Mouse (Mus musculus) olfactory bulb, adult 2 months (tissue): ENCODE measurements around the gene Olfr1138. TPM values are rescaled to one million over a fixed set of nuclear protein-coding genes. Genes with fewer than 3 reads are reported as not detected.

Experiments used
- H3K27ac ChIP-seq: fragments of 200-500 bp; 2 replicates; pipeline ENCODE4 v1.5.1; 2012; ENCODE audit warnings: low read depth, low read length; ENCODE audit not compliant: insufficient read depth
- H3K4me1 ChIP-seq: fragments of 200-500 bp; 2 replicates; pipeline ENCODE4 v1.6.1; 2012; ENCODE audit warnings: low read length; ENCODE audit not compliant: control insufficient read depth, insufficient read depth
- H3K4me3 ChIP-seq: fragments of 200-500 bp; 2 replicates; pipeline ENCODE4 v1.5.1; 2012; ENCODE audit warnings: mild to moderate bottlenecking, low read depth, low read length, moderate library complexity; ENCODE audit not compliant: insufficient read depth
- CTCF ChIP-seq: fragments of 200-500 bp; IDR thresholded peaks from 2 replicates; pipeline ENCODE4 v1.5.1; 2012; ENCODE audit warnings: low read depth, mild to moderate bottlenecking, low read length, moderate library complexity; ENCODE audit not compliant: insufficient read depth
- POLR2A ChIP-seq: fragments of 200-500 bp; IDR thresholded peaks from 2 replicates; pipeline ENCODE4 v1.6.1; 2012; ENCODE audit warnings: mild to moderate bottlenecking, low read depth, low read length, moderate library complexity; ENCODE audit not compliant: insufficient read depth
- WGBS: fragments of 180-500 bp; shearing (Covaris S2); methylation state at CpG from one replicate; pipeline ENCODE4 v1.1.7; 2018; 5-methylcytosine and 5-hydroxymethylcytosine counted together
- polyA plus RNA-seq: library from polyadenylated mRNA; stranded (reverse); fragments of >200 nt; gene quantifications from 2 replicates; pipeline ENCODE4 v1.2.4, GENCODE M21; 2012; ENCODE audit warnings: low replicate concordance; ENCODE audit not compliant: missing spikeins, insufficient read depth, insufficient read length

Olfr1138 gene
- not detected in 2 replicates for polyA plus RNA-seq

- Histone ChIP-seq H3K4me1 (no peaks in the 10 kb centered on the region), H3K27ac (no peak within 1 kb of the TSS), H3K4me3 (no peak within 1 kb of the TSS)
- TF ChIP-seq CTCF, result no peak
- TF ChIP-seq POLR2A, result no peak
- WGBS, result 82% methylated on average over 1 of the region's 1 CpGs
Measured at GRCm38 (mm10) chr2:87739878-87740277, at the start of gene Olfr1138. Gene Olfr1138 (minus strand): TSS chr2:87739978.

GRCm38 (mm10) chr2:87779183-87779582 is 39.4 kb upstream of the Olfr1138 start, which contains the start of gene Olfr152:
Gene Olfr152 (plus strand): TSS chr2:87779483.
- no peaks in the 10 kb centered on the region for H3K4me1 ChIP-seq
- no peak for TF ChIP-seq POLR2A
- no peak for TF ChIP-seq CTCF
- no peak within 1 kb of the TSS for H3K27ac ChIP-seq
- no peak within 1 kb of the TSS for H3K4me3 ChIP-seq
- 75% methylated on average over 4 of the region's 4 CpGs for WGBS

- TF ChIP-seq CTCF (no peak), POLR2A (no peak)
- H3K4me3 ChIP-seq, result no peak overlapping the region
- H3K4me1 ChIP-seq, result no peaks in the 10 kb centered on the region
- 39% methylated on average over 1 of the region's 1 CpGs for WGBS
- no peak overlapping the region for H3K27ac ChIP-seq
Measured at GRCm38 (mm10) chr2:87776143-87776542, 36.4 kb upstream of the Olfr1138 start.

GRCm38 (mm10) chr2:87753891-87754290 is 14.1 kb upstream of the Olfr1138 start, which contains the start of gene Olfr1141:
Gene Olfr1141 (minus strand): TSS chr2:87753991.
- H3K4me3 ChIP-seq, result no peak within 1 kb of the TSS
- H3K4me1 ChIP-seq, result no peaks in the 10 kb centered on the region
- 87% methylated on average over 1 of the region's 1 CpGs for WGBS
- TF ChIP-seq CTCF, result no peak
- TF ChIP-seq POLR2A, result no peak
- H3K27ac ChIP-seq, result no peak within 1 kb of the TSS

- Histone ChIP-seq H3K4me1 (no peaks in the 10 kb centered on the region), H3K4me3 (no peak within 1 kb of the TSS), H3K27ac (no peak within 1 kb of the TSS)
- TF ChIP-seq POLR2A, result no peak
- no peak for TF ChIP-seq CTCF
- 77% methylated on average over 3 of the region's 3 CpGs for WGBS
Measured at GRCm38 (mm10) chr2:87743452-87743851, 3.7 kb upstream of the Olfr1138 start, which contains the start of gene Olfr1140. Gene Olfr1140 (plus strand): TSS chr2:87743752.

GRCm38 (mm10) chr2:87713079-87713478 is 26.7 kb downstream of the Olfr1138 start, which contains the start of gene Olfr1137:
Gene Olfr1137 (minus strand): TSS chr2:87713179.
- TF ChIP-seq CTCF, result no peak
- TF ChIP-seq POLR2A, result no peak
- Histone ChIP-seq H3K4me1 (no peaks in the 10 kb centered on the region), H3K4me3 (no peak within 1 kb of the TSS), H3K27ac (no peak within 1 kb of the TSS)

GRCm38 (mm10) chr2:87693847-87694246 is 45.9 kb downstream of the Olfr1138 start, which contains the start of gene Olfr1136:
Gene Olfr1136 (minus strand): TSS chr2:87693947.
- H3K4me1 ChIP-seq, result no peaks in the 10 kb centered on the region
- no peak within 1 kb of the TSS for H3K27ac ChIP-seq
- no peak within 1 kb of the TSS for H3K4me3 ChIP-seq
- TF ChIP-seq CTCF (no peak), POLR2A (no peak)

Other genes starting within 250 kb of the Olfr1138 start
- not detected in 2 replicates for gene Pramel7, start 242.9 kb downstream of the Olfr1138 start, polyA plus RNA-seq
- gene Pramel6, start 233.4 kb downstream of the Olfr1138 start, polyA plus RNA-seq, result not detected in 2 replicates
- not detected in 2 replicates for gene Olfr153, start 208.2 kb downstream of the Olfr1138 start, polyA plus RNA-seq
- gene Olfr1128, start 194.4 kb downstream of the Olfr1138 start, polyA plus RNA-seq, result not detected in 2 replicates
- not detected in 2 replicates for gene Olfr1129, start 166.1 kb downstream of the Olfr1138 start, polyA plus RNA-seq
- gene Olfr1130, start 133.8 kb downstream of the Olfr1138 start, polyA plus RNA-seq, result not detected in 2 replicates
- not detected in 2 replicates for gene Olfr1131, start 112.9 kb downstream of the Olfr1138 start, polyA plus RNA-seq
- not detected in 2 replicates for gene Olfr1132, start 102.4 kb downstream of the Olfr1138 start, polyA plus RNA-seq
- not detected in 2 replicates for gene Olfr1133, start 92.6 kb downstream of the Olfr1138 start, polyA plus RNA-seq
- not detected in 2 replicates for gene Olfr1134, start 81.5 kb downstream of the Olfr1138 start, polyA plus RNA-seq
- gene Olfr1135, start 66.3 kb downstream of the Olfr1138 start, polyA plus RNA-seq, result not detected in 2 replicates
- not detected in 2 replicates for gene Olfr1136, start 46.0 kb downstream of the Olfr1138 start, polyA plus RNA-seq
- not detected in 2 replicates for gene Olfr1137, start 26.8 kb downstream of the Olfr1138 start, polyA plus RNA-seq
- gene Olfr1140, start 3.8 kb upstream of the Olfr1138 start, polyA plus RNA-seq, result not detected in 2 replicates
- not detected in 2 replicates for gene Olfr1141, start 14.0 kb upstream of the Olfr1138 start, polyA plus RNA-seq
- not detected in 2 replicates for gene Olfr152, start 39.5 kb upstream of the Olfr1138 start, polyA plus RNA-seq
- not detected in 2 replicates for gene Olfr1143, start 60.6 kb upstream of the Olfr1138 start, polyA plus RNA-seq
- gene Olfr1145, start 69.8 kb upstream of the Olfr1138 start, polyA plus RNA-seq, result not detected in 2 replicates
- not detected in 2 replicates for gene Olfr1148, start 90.6 kb upstream of the Olfr1138 start, polyA plus RNA-seq
- not detected in 2 replicates for gene Olfr1150-ps1, start 104.0 kb upstream of the Olfr1138 start, polyA plus RNA-seq
- gene Olfr1151, start 115.9 kb upstream of the Olfr1138 start, polyA plus RNA-seq, result not detected in 2 replicates
- not detected in 2 replicates for gene Olfr1152, start 126.5 kb upstream of the Olfr1138 start, polyA plus RNA-seq
- not detected in 2 replicates for gene Olfr1153, start 155.0 kb upstream of the Olfr1138 start, polyA plus RNA-seq
- gene Olfr1154, start 165.2 kb upstream of the Olfr1138 start, polyA plus RNA-seq, result not detected in 2 replicates
- not detected in 2 replicates for gene Olfr1155, start 205.2 kb upstream of the Olfr1138 start, polyA plus RNA-seq
- gene Olfr1156, start 213.1 kb upstream of the Olfr1138 start, polyA plus RNA-seq, result not detected in 2 replicates
- gene Olfr1157, start 228.3 kb upstream of the Olfr1138 start, polyA plus RNA-seq, result not detected in 2 replicates
- not detected in 2 replicates for gene Olfr74, start 234.7 kb upstream of the Olfr1138 start, polyA plus RNA-seq